Mouse (Mus musculus): ENCODE measurements around the gene Nhlrc1. TPM values are rescaled to one million over a fixed set of nuclear protein-coding genes. Genes with fewer than 3 reads are reported as not detected.

The Nhlrc1 gene
- polyA plus RNA-seq (2015; fragmentation: Nextera tagmentation; extraction: Ambion mirVana), result 14.1 and 15.0 TPM in 2 replicates

GRCm38 (mm10) chr13:47014334-47015194 is at the start of gene Nhlrc1:
Gene Nhlrc1, minus strand, starts transcription at chr13:47014850.
- ATAC-seq (replicated peaks), result peak; percentile 93
- Histone ChIP-seq H3K36me3 (no peaks in the 10 kb centered on the region), H3K27ac (replicated peaks) (no peak within 1 kb of the TSS), H3K9me3 (0 out of 2 replicates have a peak, but pooled peaks cover 5% of the 10 kb centered on the region), H3K27me3 (no peaks in the 10 kb centered on the region), H3K4me2 (replicated peaks) (peak within 1 kb of the TSS; percentile 99), H3K9ac (replicated peaks) (peak within 1 kb of the TSS; percentile 72), H3K4me1 (peaks cover 10% of the 10 kb centered on the region; the same call in 1 of the 2 replicates), H3K4me3 (peak within 1 kb of the TSS; percentile 71)
- 2% methylated on average over 73 of the region's 73 CpGs for WGBS

- Histone ChIP-seq H3K4me3 (no peak overlapping the region), H3K4me1 (no peaks in the 10 kb centered on the region), H3K9ac (replicated peaks) (no peak overlapping the region), H3K27me3 (no peaks in the 10 kb centered on the region), H3K27ac (replicated peaks) (no peak overlapping the region), H3K4me2 (replicated peaks) (no peak overlapping the region), H3K9me3 (no peaks in the 10 kb centered on the region), H3K36me3 (peaks cover 63% of the 10 kb centered on the region)
- 85% methylated on average over 15 of the region's 15 CpGs for WGBS
- no peak for ATAC-seq (replicated peaks)
Measured at GRCm38 (mm10) chr13:47063985-47064760, 49.5 kb upstream of the Nhlrc1 start.

GRCm38 (mm10) chr13:47062756-47063155 is 48.1 kb upstream of the Nhlrc1 start:
- no peak for ATAC-seq (replicated peaks)
- no peak overlapping the region for H3K4me3 ChIP-seq
- H3K4me1 ChIP-seq, result no peaks in the 10 kb centered on the region
- no peaks in the 10 kb centered on the region for H3K27me3 ChIP-seq
- peaks cover 67% of the 10 kb centered on the region for H3K36me3 ChIP-seq
- H3K27ac ChIP-seq (replicated peaks), result no peak overlapping the region
- WGBS, result 92% methylated on average over 17 of the region's 17 CpGs
- no peaks in the 10 kb centered on the region for H3K9me3 ChIP-seq
- no peak overlapping the region for H3K9ac ChIP-seq (replicated peaks)
- no peak overlapping the region for H3K4me2 ChIP-seq (replicated peaks)

GRCm38 (mm10) chr13:47056781-47057180 is 42.1 kb upstream of the Nhlrc1 start:
- 91% methylated on average over 5 of the region's 5 CpGs for WGBS
- H3K27ac ChIP-seq (replicated peaks), result no peak overlapping the region
- no peak overlapping the region for H3K9ac ChIP-seq (replicated peaks)
- H3K4me1 ChIP-seq, result peaks cover 6% of the 10 kb centered on the region; the same call in 1 of the 2 replicates
- no peaks in the 10 kb centered on the region for H3K27me3 ChIP-seq
- peaks cover 42% of the 10 kb centered on the region for H3K36me3 ChIP-seq
- no peaks in the 10 kb centered on the region for H3K9me3 ChIP-seq
- no peak overlapping the region for H3K4me3 ChIP-seq
- no peak for ATAC-seq (replicated peaks)
- no peak overlapping the region for H3K4me2 ChIP-seq (replicated peaks)

- Histone ChIP-seq H3K9me3 (no peaks in the 10 kb centered on the region), H3K4me1 (peaks cover 6% of the 10 kb centered on the region; the same call in 1 of the 2 replicates), H3K9ac (replicated peaks) (no peak overlapping the region), H3K4me2 (replicated peaks) (no peak overlapping the region), H3K27ac (replicated peaks) (no peak overlapping the region), H3K36me3 (peaks cover 44% of the 10 kb centered on the region), H3K4me3 (no peak overlapping the region), H3K27me3 (no peaks in the 10 kb centered on the region)
- 82% methylated on average over 11 of the region's 11 CpGs for WGBS
- no peak for ATAC-seq (replicated peaks)
Measured at GRCm38 (mm10) chr13:47056126-47056525, 41.5 kb upstream of the Nhlrc1 start.

GRCm38 (mm10) chr13:47053971-47054370 is 39.3 kb upstream of the Nhlrc1 start:
- 22% methylated on average over 10 of the region's 10 CpGs for WGBS
- Histone ChIP-seq H3K4me2 (replicated peaks) (no peak overlapping the region), H3K27me3 (no peaks in the 10 kb centered on the region), H3K9ac (replicated peaks) (no peak overlapping the region), H3K27ac (replicated peaks) (peak overlapping the region; percentile 52), H3K4me3 (no peak overlapping the region), H3K36me3 (peaks cover 44% of the 10 kb centered on the region), H3K4me1 (peaks cover 6% of the 10 kb centered on the region; the same call in 1 of the 2 replicates), H3K9me3 (no peaks in the 10 kb centered on the region)
- ATAC-seq (replicated peaks), result peak; percentile 78; the same call in 1 of the 2 replicates

- 86% methylated on average over 4 of the region's 4 CpGs for WGBS
Measured at GRCm38 (mm10) chr13:47050009-47050408, 35.4 kb upstream of the Nhlrc1 start.

GRCm38 (mm10) chr13:47047996-47048395 is 33.3 kb upstream of the Nhlrc1 start:
- ATAC-seq (replicated peaks), result no peak
- Histone ChIP-seq H3K9me3 (no peaks in the 10 kb centered on the region), H3K9ac (replicated peaks) (no peak overlapping the region), H3K4me1 (peaks cover 11% of the 10 kb centered on the region), H3K27ac (replicated peaks) (no peak overlapping the region), H3K4me3 (no peak overlapping the region), H3K27me3 (no peaks in the 10 kb centered on the region), H3K36me3 (peaks cover 35% of the 10 kb centered on the region), H3K4me2 (replicated peaks) (no peak overlapping the region)
- 93% methylated on average over 4 of the region's 4 CpGs for WGBS

More at GRCm38 (mm10) chr13:47050009-47050408, 35.4 kb upstream of the Nhlrc1 start:
- Histone ChIP-seq H3K4me2 (replicated peaks) (no peak overlapping the region), H3K27ac (replicated peaks) (no peak overlapping the region), H3K27me3 (no peaks in the 10 kb centered on the region), H3K9me3 (no peaks in the 10 kb centered on the region), H3K9ac (replicated peaks) (no peak overlapping the region), H3K4me3 (no peak overlapping the region), H3K4me1 (peaks cover 6% of the 10 kb centered on the region), H3K36me3 (peaks cover 41% of the 10 kb centered on the region)
- no peak for ATAC-seq (replicated peaks)

GRCm38 (mm10) chr13:47044617-47044947 is 29.9 kb upstream of the Nhlrc1 start, which contains the start of gene Tpmt:
Gene Tpmt, minus strand, starts transcription at chr13:47044737.
- Histone ChIP-seq H3K4me2 (replicated peaks) (peak within 1 kb of the TSS; percentile 95), H3K4me3 (peak within 1 kb of the TSS; percentile 86), H3K9me3 (no peaks in the 10 kb centered on the region), H3K27ac (replicated peaks) (peak within 1 kb of the TSS; percentile 70), H3K36me3 (peaks cover 12% of the 10 kb centered on the region; the same call in 1 of the 2 replicates), H3K9ac (replicated peaks) (peak within 1 kb of the TSS; percentile 80), H3K27me3 (no peaks in the 10 kb centered on the region), H3K4me1 (peaks cover 17% of the 10 kb centered on the region)
- WGBS, result 15% methylated on average over 10 of the region's 10 CpGs
- no peak for ATAC-seq (replicated peaks)

- Histone ChIP-seq H3K9me3 (no peaks in the 10 kb centered on the region), H3K9ac (replicated peaks) (peak overlapping the region; percentile 80), H3K4me3 (peak overlapping the region; percentile 86), H3K4me1 (peaks cover 17% of the 10 kb centered on the region), H3K36me3 (peaks cover 6% of the 10 kb centered on the region; the same call in 1 of the 2 replicates), H3K27ac (replicated peaks) (peak overlapping the region; percentile 70), H3K4me2 (replicated peaks) (peak overlapping the region; percentile 95), H3K27me3 (no peaks in the 10 kb centered on the region)
- WGBS, result under 1% methylated on average over 45 of the region's 45 CpGs
- ATAC-seq (replicated peaks), result peak; percentile 55
Measured at GRCm38 (mm10) chr13:47043833-47044616, 29.4 kb upstream of the Nhlrc1 start.

- Histone ChIP-seq H3K27me3 (no peaks in the 10 kb centered on the region), H3K4me1 (peaks cover 17% of the 10 kb centered on the region), H3K9ac (replicated peaks) (peak within 1 kb of the TSS; percentile 80), H3K27ac (replicated peaks) (peak within 1 kb of the TSS; percentile 70), H3K4me2 (replicated peaks) (peak within 1 kb of the TSS; percentile 95), H3K4me3 (peak within 1 kb of the TSS; percentile 86), H3K36me3 (no peaks in the 10 kb centered on the region), H3K9me3 (no peaks in the 10 kb centered on the region)
- under 1% methylated on average over 47 of the region's 48 CpGs for WGBS
- ATAC-seq (replicated peaks), result peak; percentile 95
Measured at GRCm38 (mm10) chr13:47043030-47043680, 28.5 kb upstream of the Nhlrc1 start, which contains the start of gene Kdm1b. Gene Kdm1b, plus strand, starts transcription at chr13:47043499.
